Mouse (Mus musculus) activated CD4-positive, CD25-positive, alpha-beta regulatory T cell, adult 4 months (primary cell): ENCODE results near the gene Ehbp1l1. TPM values are rescaled to one million over a fixed set of nuclear protein-coding genes. Genes with fewer than 3 reads are reported as not detected.
A peak's percentile ranks its signal among the peaks of the same experiment; 100 is the strongest.
"Not testable (repeated sequence)": the region's sequence is repeated elsewhere in the genome, so short reads cannot be mapped to it uniquely, and the experiment has no call there.

ENCODE experiments used
- ATAC-seq: one replicate; pipeline ENCODE4 v1.8.0; 2017
- polyA plus RNA-seq, 2 experiments: library from polyadenylated mRNA; unstranded; fragments of 100-300 nt; shearing (Covaris generic); gene quantifications; one replicate each; pipeline ENCODE4 v1.2.1; 2017

Gene Ehbp1l1
- polyA plus RNA-seq, 2 experiments from 2014 or later = 16.5 to 26.4 TPM

- peak; percentile 65 for ATAC-seq
Observed at GRCm38 (mm10) chr19:5704801-5705571, 21.1 kb downstream of the Ehbp1l1 start.

GRCm38 (mm10) chr19:5704163-5704800 lies 21.8 kb downstream of the Ehbp1l1 start, which contains the start of gene Kcnk7:
TSS of gene Kcnk7 (plus strand) at chr19:5704367.
- ATAC-seq = peak; percentile 77

- no peak for ATAC-seq
Observed at GRCm38 (mm10) chr19:5695849-5696462, 30.2 kb downstream of the Ehbp1l1 start.

GRCm38 (mm10) chr19:5693801-5694200 lies 32.3 kb downstream of the Ehbp1l1 start:
- ATAC-seq = no peak

GRCm38 (mm10) chr19:5692913-5693396 lies 33.2 kb downstream of the Ehbp1l1 start:
- no peak for ATAC-seq

- no peak for ATAC-seq
Observed at GRCm38 (mm10) chr19:5692086-5692912, 33.8 kb downstream of the Ehbp1l1 start.

GRCm38 (mm10) chr19:5691601-5692000 lies 34.5 kb downstream of the Ehbp1l1 start:
- ATAC-seq = no peak

- ATAC-seq = no peak
Observed at GRCm38 (mm10) chr19:5690343-5690735, 35.8 kb downstream of the Ehbp1l1 start.

GRCm38 (mm10) chr19:5689565-5690342 lies 36.4 kb downstream of the Ehbp1l1 start:
- ATAC-seq = peak; percentile 71

- no peak for ATAC-seq
Observed at GRCm38 (mm10) chr19:5689088-5689428, 37.1 kb downstream of the Ehbp1l1 start.

GRCm38 (mm10) chr19:5688200-5689087 lies 37.7 kb downstream of the Ehbp1l1 start, which contains the start of the genes Map3k11 and Pcnx3:
TSS of gene Map3k11 (plus strand) at chr19:5688742.
TSS of gene Pcnx3 (minus strand) at chr19:5688908.
- peak; percentile 78 for ATAC-seq

- ATAC-seq = no peak
Observed at GRCm38 (mm10) chr19:5687738-5688137, 38.4 kb downstream of the Ehbp1l1 start.

GRCm38 (mm10) chr19:5686954-5687353 lies 39.2 kb downstream of the Ehbp1l1 start:
- ATAC-seq = not testable (repeated sequence)

GRCm38 (mm10) chr19:5686437-5686836 lies 39.7 kb downstream of the Ehbp1l1 start:
- ATAC-seq = no peak

- no peak for ATAC-seq
Observed at GRCm38 (mm10) chr19:5685861-5686260, 40.3 kb downstream of the Ehbp1l1 start.

GRCm38 (mm10) chr19:5685431-5685830 lies 40.7 kb downstream of the Ehbp1l1 start:
- no peak for ATAC-seq

GRCm38 (mm10) chr19:5684985-5685384 lies 41.1 kb downstream of the Ehbp1l1 start:
- no peak for ATAC-seq

GRCm38 (mm10) chr19:5684236-5684635 lies 41.9 kb downstream of the Ehbp1l1 start:
- no peak for ATAC-seq

- no peak for ATAC-seq
Observed at GRCm38 (mm10) chr19:5680432-5680831, 45.7 kb downstream of the Ehbp1l1 start.

GRCm38 (mm10) chr19:5668372-5668771 lies 57.7 kb downstream of the Ehbp1l1 start:
- no peak for ATAC-seq

- no peak for ATAC-seq
Observed at GRCm38 (mm10) chr19:5666386-5666785, 59.7 kb downstream of the Ehbp1l1 start.
